Mouse (Mus musculus): ENCODE results near the gene Fpr3.
"Not testable (repeated sequence)": the region's sequence is repeated elsewhere in the genome, so short reads cannot be mapped to it uniquely, and the experiment has no call there.

DNA sequence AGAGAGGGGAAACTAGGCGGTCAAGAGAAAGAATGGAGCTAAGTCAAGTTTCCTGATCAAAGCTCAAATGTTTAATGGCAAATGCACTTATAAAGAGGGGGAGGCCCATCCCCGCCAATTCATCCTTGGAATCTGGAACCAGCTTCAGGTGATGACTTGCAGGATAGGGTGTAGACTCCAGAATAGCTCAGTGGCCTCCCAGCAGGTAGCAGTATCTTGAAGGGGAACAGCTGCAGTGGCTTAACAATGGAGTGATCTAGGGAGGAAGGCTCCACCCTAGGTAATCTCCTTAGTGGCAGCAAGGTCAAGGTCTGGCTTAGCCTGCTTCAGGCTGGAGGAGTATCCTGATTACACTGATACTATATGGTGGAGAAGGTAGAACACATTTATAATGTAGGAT is 93.6 kb downstream of the Fpr3 start:
- not testable (repeated sequence) for TF ChIP-seq POLR2A (IDR thresholded peaks at IDR 0.05; ENCODE audit: control insufficient read depth, extremely low read depth, insufficient read depth, low read length, poor library complexity); CTCF (IDR thresholded peaks at IDR 0.05; ENCODE audit: borderline replicate concordance, control insufficient read depth, extremely low read depth, insufficient read depth, low read length, poor library complexity)

Data from thymus, adult 2 months (tissue).